In genomic region chr11:74546165-74546564, GRCm38 (mm10) we compare ENCODE assay signal across 8 mouse cellular contexts.
DNase-seq lines count a peak whose midpoint lies in the region; ATAC-seq and TF ChIP-seq lines count a peak whose summit lies in the region.
"Had no signal": no experiment of that assay in that cellular context is flagged by ENCODE, and none has a peak within 500 bp of the region (broad histone marks: within the 10 kb centered on the region; RNA-seq: fewer than 3 reads in every experiment).

No protein-coding gene starts in this region.

- no peak overlapping the region for H3K27ac ChIP-seq in kidney, embryonic 14.5 days (ENCODE audit: low read depth, low read length)
- H3K27ac ChIP-seq in embryonic facial prominence, embryonic 10.5 days (replicated peaks) = no peak overlapping the region
- H3K27ac ChIP-seq: lung, embryonic 15.5 days had no signal

- TF ChIP-seq CTCF in E14TG2a.4 (conservative IDR thresholded peaks at IDR 0.05; ENCODE audit: low read length) = peak; percentile 70

- no peak overlapping the region for H3K4me2 ChIP-seq in kidney, embryonic 14.5 days (replicated peaks; ENCODE audit: low read depth, low read length)

- peak; percentile 59 for DNase-seq in kidney, adult 18-20 months
- peak; percentile 66 for DNase-seq in adrenal gland, postnatal 14 days
- peak; percentile 52 for DNase-seq in embryonic facial prominence, embryonic 10.5 days (ENCODE audit: low spot score)
- peak; percentile 63 to 73 for DNase-seq in layer of hippocampus, postnatal 10 days (ENCODE audit: low spot score in 2 of 2)

- no peak for ATAC-seq in kidney, embryonic 14.5 days (ENCODE audit: low FRiP score, low TSS enrichment)
- ATAC-seq in neutrophil, adult 5-6 weeks (ENCODE audit: extremely low read depth, insufficient number of reproducible peaks, low FRiP score, poor library complexity, severe bottlenecking) = peak; percentile 48; the same call in 1 of the 2 replicates

- no peak overlapping the region for H3K4me3 ChIP-seq in kidney, embryonic 14.5 days (ENCODE audit: low read length)
- no peak overlapping the region for H3K4me3 ChIP-seq in E14TG2a.4 (replicated peaks; ENCODE audit: low read length)
- H3K4me3 ChIP-seq in embryonic facial prominence, embryonic 10.5 days = no peak overlapping the region

- no peaks in the 10 kb centered on the region for H3K9me3 ChIP-seq in kidney, embryonic 14.5 days (ENCODE audit: control insufficient read depth, low read length)
- H3K9me3 ChIP-seq in E14TG2a.4 (ENCODE audit: low read length) = no peaks in the 10 kb centered on the region
- H3K9me3 ChIP-seq in embryonic facial prominence, embryonic 10.5 days = no peaks in the 10 kb centered on the region
- H3K9me3 ChIP-seq: lung, embryonic 15.5 days had no signal

- 0 out of 2 replicates have a peak, but pooled peaks cover 5% of the 10 kb centered on the region for H3K4me1 ChIP-seq in kidney, embryonic 14.5 days (ENCODE audit: control insufficient read depth, insufficient read depth, low read length)
- H3K4me1 ChIP-seq in E14TG2a.4 (replicated peaks; ENCODE audit: low read depth, low read length) = peaks cover 44% of the 10 kb centered on the region
- peaks cover 34% of the 10 kb centered on the region for H3K4me1 ChIP-seq in embryonic facial prominence, embryonic 10.5 days

- no peaks in the 10 kb centered on the region for H3K27me3 ChIP-seq in kidney, embryonic 14.5 days (ENCODE audit: control insufficient read depth, insufficient read depth, low read length)
- no peaks in the 10 kb centered on the region for H3K27me3 ChIP-seq in E14TG2a.4 (ENCODE audit: insufficient read depth, low read length)
- H3K27me3 ChIP-seq in embryonic facial prominence, embryonic 10.5 days (replicated peaks; ENCODE audit: low read depth, poor library complexity, severe bottlenecking) = no peaks in the 10 kb centered on the region
- H3K27me3 ChIP-seq: lung, embryonic 15.5 days had no signal

- H3K9ac ChIP-seq in kidney, embryonic 14.5 days (ENCODE audit: low read depth, low read length) = no peak overlapping the region
- H3K9ac ChIP-seq: lung, embryonic 15.5 days had no signal

- 46% methylated on average over 4 of the region's 4 CpGs for WGBS in kidney, embryonic 14.5 days
- WGBS in embryonic facial prominence, embryonic 10.5 days = 52% methylated on average over 4 of the region's 4 CpGs

- no peaks in the 10 kb centered on the region for H3K36me3 ChIP-seq in kidney, embryonic 14.5 days (ENCODE audit: control insufficient read depth, insufficient read depth, low read length)
- no peaks in the 10 kb centered on the region for H3K36me3 ChIP-seq in E14TG2a.4 (ENCODE audit: insufficient read depth, low read length)
- no peaks in the 10 kb centered on the region for H3K36me3 ChIP-seq in embryonic facial prominence, embryonic 10.5 days (replicated peaks)
- H3K36me3 ChIP-seq: lung, embryonic 15.5 days had no signal
